Mouse (Mus musculus) heart, postnatal 0 days (tissue): Measurements from ENCODE around the gene Hnf4a. TPM values are rescaled to one million over a fixed set of nuclear protein-coding genes. Genes with fewer than 3 reads are reported as not detected.

Experiments used
- ATAC-seq: fragments of 200-750 bp; cut with Nextera tagmentation; 2 replicates; pipeline ENCODE4 v1.8.0; 2017; ENCODE audit warnings: low read depth, moderate number of reproducible peaks, moderate library complexity; ENCODE audit not compliant: insufficient read depth
- DNase-seq: peaks from one replicate; pipeline ENCODE4 v3.0.0-alpha.2; 2016; ENCODE audit warnings: low spot score
- H3K27ac ChIP-seq: fragments of 300-500 bp; sonication (generic); 2 replicates; pipeline ENCODE4 v1.5.1; 2014; ENCODE audit warnings: low read depth, mild to moderate bottlenecking
- H3K27me3 ChIP-seq: fragments of 300-500 bp; sonication (generic); 2 replicates; pipeline ENCODE4 v1.6.1; 2014; ENCODE audit warnings: low read length, mixed read lengths; ENCODE audit not compliant: control insufficient read depth, insufficient read depth
- H3K36me3 ChIP-seq: fragments of 300-500 bp; sonication (generic); replicated peaks from 2 replicates; pipeline ENCODE4 v1.6.1; 2014; ENCODE audit warnings: low read length, mixed read lengths; ENCODE audit not compliant: control insufficient read depth, insufficient read depth
- H3K4me1 ChIP-seq: fragments of 300-500 bp; sonication (generic); 2 replicates; pipeline ENCODE4 v1.6.1; 2014; ENCODE audit warnings: antibody characterized with exemption; ENCODE audit not compliant: control insufficient read depth, insufficient read depth
- H3K4me2 ChIP-seq: fragments of 300-500 bp; sonication (generic); 2 replicates; pipeline ENCODE4 v1.6.1; 2014; ENCODE audit warnings: low read depth, mild to moderate bottlenecking, low read length, moderate library complexity
- H3K4me3 ChIP-seq: fragments of 300-500 bp; sonication (generic); 2 replicates; pipeline ENCODE4 v1.5.1; 2014; ENCODE audit warnings: low read depth, low read length
- H3K9ac ChIP-seq: fragments of 300-500 bp; sonication (generic); replicated peaks from 2 replicates; pipeline ENCODE4 v1.6.1; 2014; ENCODE audit warnings: low read depth, low read length, mixed read lengths
- H3K9me3 ChIP-seq: fragments of 300-500 bp; sonication (generic); replicated peaks from 2 replicates; pipeline ENCODE4 v1.6.1; 2016; ENCODE audit warnings: low read length; ENCODE audit not compliant: control insufficient read depth
- CTCF ChIP-seq: IDR thresholded peaks from 2 replicates; pipeline ENCODE4 v1.5.1; 2016; ENCODE audit warnings: antibody characterized with exemption, control low read depth, low read depth
- EP300 ChIP-seq: IDR thresholded peaks from 2 replicates; pipeline ENCODE4 v1.6.1; 2016; ENCODE audit warnings: antibody characterized with exemption, low read depth
- WGBS: fragments of 180-500 bp; shearing (Covaris S2); extraction: QIAGEN DNeasy Blood & Tissue Kit; methylation state at CpG from one replicate; pipeline ENCODE4 v1.1.7; 2014; 5-methylcytosine and 5-hydroxymethylcytosine counted together
- polyA plus RNA-seq: library from polyadenylated mRNA; unstranded; fragments of >200 nt; fragmentation: Nextera tagmentation; extraction: Ambion mirVana; gene quantifications from 2 replicates; pipeline ENCODE4 v1.2.1, GENCODE M21; 2015
- total RNA-seq: library from RNA; depleted of rRNA; stranded (reverse); fragments of >200 nt; gene quantifications from 2 replicates; pipeline ENCODE4 v1.2.3, GENCODE M21; 2014; ENCODE audit warnings: low replicate concordance

Hnf4a gene
- total and polyA plus RNA-seq, 2 experiments from 2014 or later: not detected

- Histone ChIP-seq H3K27me3 (peaks cover 29% of the 10 kb centered on the region), H3K4me3 (no peak overlapping the region), H3K9me3 (no peaks in the 10 kb centered on the region), H3K27ac (no peak overlapping the region), H3K4me2 (no peak overlapping the region), H3K36me3 (no peaks in the 10 kb centered on the region), H3K9ac (no peak overlapping the region), H3K4me1 (no peaks in the 10 kb centered on the region)
- DNase-seq (no peak), ATAC-seq (no peak)
- WGBS: 26% methylated on average over 5 of the region's 5 CpGs
- TF ChIP-seq EP300 (no peak), CTCF (no peak)
Measured at GRCm38 (mm10) chr2:163559236-163559635, 52.6 kb downstream of the Hnf4a start.

DNA sequence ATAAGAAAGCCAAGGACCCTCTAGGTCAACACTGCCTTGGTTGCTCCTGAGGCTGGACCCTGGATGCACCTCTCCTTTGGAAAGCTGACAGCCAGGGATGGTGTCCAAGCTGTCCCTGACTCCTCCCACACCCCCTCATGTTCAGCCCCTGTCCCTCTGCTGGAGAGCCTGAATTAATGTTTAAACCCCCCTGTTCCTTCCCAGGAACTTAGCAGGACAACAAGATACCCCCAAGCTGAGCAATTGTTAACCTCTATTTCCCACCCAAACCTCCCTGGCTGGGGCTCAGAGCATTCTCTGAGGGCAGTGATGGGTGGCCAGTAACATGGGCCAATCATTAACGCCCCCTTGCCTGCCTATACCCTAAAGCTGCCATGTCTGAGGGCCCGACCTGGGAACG is 53.6 kb downstream of the Hnf4a start:
- Histone ChIP-seq H3K4me3 (no peak overlapping the region), H3K27ac (no peak overlapping the region), H3K36me3 (no peaks in the 10 kb centered on the region), H3K9ac (no peak overlapping the region), H3K4me1 (no peaks in the 10 kb centered on the region), H3K4me2 (no peak overlapping the region), H3K27me3 (peaks cover 22% of the 10 kb centered on the region), H3K9me3 (no peaks in the 10 kb centered on the region)
- no peak for ATAC-seq
- WGBS: 81% methylated on average over 3 of the region's 3 CpGs
- no peak for TF ChIP-seq EP300
- TF ChIP-seq CTCF: no peak
- DNase-seq: no peak

- TF ChIP-seq CTCF (no peak), EP300 (no peak)
- 59% methylated on average over 13 of the region's 13 CpGs for WGBS
- H3K27me3 ChIP-seq: peaks cover 21% of the 10 kb centered on the region
Measured at GRCm38 (mm10) chr2:163561258-163561948, 54.8 kb downstream of the Hnf4a start.

GRCm38 (mm10) chr2:163564646-163565045 is 58.0 kb downstream of the Hnf4a start:
- H3K4me2 ChIP-seq: no peak overlapping the region
- H3K4me3 ChIP-seq: no peak overlapping the region
- H3K27ac ChIP-seq: no peak overlapping the region
- H3K27me3 ChIP-seq: peaks cover 17% of the 10 kb centered on the region
- no peaks in the 10 kb centered on the region for H3K4me1 ChIP-seq
- H3K9ac ChIP-seq: no peak overlapping the region
- no peaks in the 10 kb centered on the region for H3K9me3 ChIP-seq
- ATAC-seq (no peak), DNase-seq (no peak)
- TF ChIP-seq EP300: no peak
- TF ChIP-seq CTCF: no peak
- no peaks in the 10 kb centered on the region for H3K36me3 ChIP-seq
- WGBS: 18% methylated on average over 8 of the region's 8 CpGs

More at GRCm38 (mm10) chr2:163561258-163561948, 54.8 kb downstream of the Hnf4a start:
- no peak overlapping the region for H3K27ac ChIP-seq
- no peak overlapping the region for H3K9ac ChIP-seq
- H3K36me3 ChIP-seq: no peaks in the 10 kb centered on the region
- H3K4me3 ChIP-seq: no peak overlapping the region
- H3K4me2 ChIP-seq: no peak overlapping the region
- DNase-seq (no peak), ATAC-seq (no peak)
- H3K9me3 ChIP-seq: no peaks in the 10 kb centered on the region
- H3K4me1 ChIP-seq: no peaks in the 10 kb centered on the region

- DNase-seq (no peak), ATAC-seq (no peak)
- Histone ChIP-seq H3K27me3 (0 out of 2 replicates have a peak, but pooled peaks cover 14% of the 10 kb centered on the region), H3K4me1 (no peaks in the 10 kb centered on the region), H3K27ac (no peak overlapping the region), H3K9ac (no peak overlapping the region), H3K9me3 (no peaks in the 10 kb centered on the region), H3K4me2 (no peak overlapping the region), H3K4me3 (no peak overlapping the region), H3K36me3 (no peaks in the 10 kb centered on the region)
- TF ChIP-seq CTCF (no peak), EP300 (no peak)
- WGBS: 65% methylated on average over 3 of the region's 3 CpGs
Measured at GRCm38 (mm10) chr2:163574321-163574720, 67.7 kb downstream of the Hnf4a start.

DNA sequence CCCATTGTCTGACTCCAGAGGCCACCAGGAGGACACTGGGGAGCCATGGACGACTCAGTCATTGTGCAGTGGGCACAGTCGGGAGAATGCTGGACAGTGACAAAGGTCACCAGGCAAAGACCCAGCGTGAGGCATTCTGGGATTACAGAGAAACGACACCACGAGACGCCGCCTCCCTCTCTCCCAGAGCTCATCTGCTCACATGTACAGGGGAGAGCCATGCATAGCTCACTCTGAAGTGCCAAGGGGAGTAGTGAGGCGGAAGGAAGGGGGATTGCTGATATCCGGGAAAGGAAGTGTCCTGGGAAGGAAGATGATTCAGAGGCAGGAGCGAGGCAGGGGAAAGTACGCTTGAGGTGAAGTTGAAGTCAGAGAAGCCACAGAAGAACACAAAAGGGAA is 68.6 kb downstream of the Hnf4a start:
- Histone ChIP-seq H3K9ac (no peak overlapping the region), H3K36me3 (no peaks in the 10 kb centered on the region), H3K4me1 (no peaks in the 10 kb centered on the region; the same call in 1 of the 2 replicates), H3K9me3 (no peaks in the 10 kb centered on the region), H3K4me2 (peak overlapping the region; percentile 38), H3K27me3 (0 out of 2 replicates have a peak, but pooled peaks cover 14% of the 10 kb centered on the region), H3K27ac (no peak overlapping the region), H3K4me3 (0 out of 2 replicates have a peak overlapping the region, but pooled peaks have one; percentile 7)
- ATAC-seq: no peak
- DNase-seq: no peak
- 50% methylated on average over 11 of the region's 11 CpGs for WGBS
- no peak for TF ChIP-seq EP300
